Mouse (Mus musculus): ENCODE measurements at regions not wholly inside any gene's neighbourhood (a gene's known extent, or its start where the extent isn't known, plus 50 kb on each side); places are given as distances from the start of the nearest gene placed in this dataset.
"Not testable (repeated sequence)": the region's sequence is repeated elsewhere in the genome, so short reads cannot be mapped to it uniquely, and the experiment has no call there.

DNA sequence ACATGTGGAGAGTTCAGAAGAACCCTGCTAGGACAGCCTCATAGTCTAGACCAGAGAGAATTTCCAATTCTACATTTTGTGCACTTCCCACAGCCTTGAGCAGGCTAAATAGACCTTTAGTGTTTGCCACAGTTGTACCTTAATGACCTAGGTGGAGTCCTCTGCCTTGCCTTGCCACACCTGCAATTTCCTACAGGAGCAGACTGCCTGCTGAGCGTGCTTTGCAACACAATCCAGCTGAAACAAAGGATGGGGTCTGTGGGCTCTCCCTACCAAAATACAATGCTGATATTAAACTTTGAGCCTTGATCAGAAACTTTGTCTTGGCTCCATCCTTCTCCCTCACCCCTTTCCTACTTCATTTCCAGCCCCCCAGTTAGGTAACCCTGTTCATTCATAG lies 326.0 kb upstream of the Snx7 start:
- Histone ChIP-seq H3K27ac (ENCODE audit: low read depth) (no peak overlapping the region), H3K9me3 (ENCODE audit: low read length) (no peaks in the 10 kb centered on the region), H3K27me3 (ENCODE audit: insufficient read depth, low read length) (no peaks in the 10 kb centered on the region), H3K4me2 (ENCODE audit: low read depth, low read length) (no peak overlapping the region), H3K4me1 (ENCODE audit: insufficient read depth) (no peaks in the 10 kb centered on the region), H3K9ac (replicated peaks) (no peak overlapping the region), H3K4me3 (ENCODE audit: low read depth, low read length) (no peak overlapping the region), H3K36me3 (replicated peaks; ENCODE audit: insufficient read depth, low read length) (no peaks in the 10 kb centered on the region)
- ATAC-seq = no peak
- 67% methylated on average over 1 of the region's 1 CpGs for whole genome bisulfite sequencing (ENCODE audit: insufficient replicate concordance)
- TF ChIP-seq CTCF (IDR thresholded peaks at IDR 0.05; ENCODE audit: low read depth) (no peak), EP300 (IDR thresholded peaks at IDR 0.05; ENCODE audit: low read depth) (no peak)
- DNase-seq = no peak

DNA sequence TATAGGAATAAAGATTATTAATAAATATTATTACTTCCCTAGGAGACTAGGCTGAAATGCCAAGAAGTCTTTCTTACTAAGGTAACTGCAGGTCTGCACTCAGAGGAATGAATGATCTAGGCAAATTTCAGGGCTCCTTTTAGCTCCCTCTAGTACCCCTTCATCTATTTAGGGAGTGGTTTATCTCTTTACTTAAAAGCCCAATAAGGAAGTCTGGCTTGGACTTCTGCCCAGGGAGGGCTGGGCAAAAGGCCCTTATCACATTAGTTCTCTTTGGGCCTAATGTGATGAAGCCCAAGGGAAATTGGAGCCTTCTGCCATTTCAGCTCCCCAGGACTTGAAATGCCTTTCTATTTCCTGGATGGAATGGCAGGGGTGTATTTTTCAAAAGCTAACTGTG lies 320.6 kb upstream of the Snx7 start:
- Histone ChIP-seq H3K27ac (ENCODE audit: low read depth) (no peak overlapping the region), H3K4me3 (ENCODE audit: low read depth, low read length) (no peak overlapping the region), H3K9me3 (ENCODE audit: low read length) (no peaks in the 10 kb centered on the region), H3K4me2 (ENCODE audit: low read depth, low read length) (no peak overlapping the region), H3K4me1 (ENCODE audit: insufficient read depth) (no peaks in the 10 kb centered on the region), H3K36me3 (replicated peaks; ENCODE audit: insufficient read depth, low read length) (no peaks in the 10 kb centered on the region), H3K9ac (replicated peaks) (no peak overlapping the region), H3K27me3 (ENCODE audit: insufficient read depth, low read length) (no peaks in the 10 kb centered on the region)
- ATAC-seq (no peak), DNase-seq (no peak)
- TF ChIP-seq EP300 (IDR thresholded peaks at IDR 0.05; ENCODE audit: low read depth) (no peak), CTCF (IDR thresholded peaks at IDR 0.05; ENCODE audit: low read depth) (no peak)

DNA sequence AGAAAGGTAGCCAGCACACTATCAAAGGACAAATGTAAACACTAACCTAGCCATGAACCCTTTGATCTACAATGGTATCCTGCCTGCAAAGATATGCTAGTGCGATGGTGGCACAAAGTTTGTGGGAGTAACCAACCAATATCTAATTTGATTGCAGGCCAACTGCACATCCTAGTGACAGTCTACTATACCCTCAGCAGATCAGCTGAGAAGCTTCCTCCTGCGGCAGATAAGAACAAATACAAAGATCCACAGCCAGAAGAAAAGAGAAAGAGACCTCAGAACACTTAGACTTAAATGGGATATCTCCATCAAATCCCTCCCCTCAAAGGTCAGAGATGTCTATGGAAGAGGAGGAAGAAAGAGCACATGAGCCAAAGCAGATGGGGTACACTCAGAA lies 308.7 kb upstream of the Snx7 start:
- no peak for DNase-seq
- no peaks in the 10 kb centered on the region for H3K27me3 ChIP-seq (ENCODE audit: insufficient read depth, low read length)
- no peaks in the 10 kb centered on the region for H3K4me1 ChIP-seq (ENCODE audit: insufficient read depth)
- WGBS (ENCODE audit: insufficient replicate concordance) = 70% methylated on average over 2 of the region's 2 CpGs
- no peak for ATAC-seq
- H3K9ac ChIP-seq (replicated peaks) = no peak overlapping the region
- H3K36me3 ChIP-seq (replicated peaks; ENCODE audit: insufficient read depth, low read length) = no peaks in the 10 kb centered on the region
- no peak overlapping the region for H3K27ac ChIP-seq (ENCODE audit: low read depth)
- no peak overlapping the region for H3K4me3 ChIP-seq (ENCODE audit: low read depth, low read length)
- H3K4me2 ChIP-seq (ENCODE audit: low read depth, low read length) = no peak overlapping the region
- no peak for TF ChIP-seq EP300 (IDR thresholded peaks at IDR 0.05; ENCODE audit: low read depth)
- no peak for TF ChIP-seq CTCF (IDR thresholded peaks at IDR 0.05; ENCODE audit: low read depth)
- H3K9me3 ChIP-seq (ENCODE audit: low read length) = no peaks in the 10 kb centered on the region

DNA sequence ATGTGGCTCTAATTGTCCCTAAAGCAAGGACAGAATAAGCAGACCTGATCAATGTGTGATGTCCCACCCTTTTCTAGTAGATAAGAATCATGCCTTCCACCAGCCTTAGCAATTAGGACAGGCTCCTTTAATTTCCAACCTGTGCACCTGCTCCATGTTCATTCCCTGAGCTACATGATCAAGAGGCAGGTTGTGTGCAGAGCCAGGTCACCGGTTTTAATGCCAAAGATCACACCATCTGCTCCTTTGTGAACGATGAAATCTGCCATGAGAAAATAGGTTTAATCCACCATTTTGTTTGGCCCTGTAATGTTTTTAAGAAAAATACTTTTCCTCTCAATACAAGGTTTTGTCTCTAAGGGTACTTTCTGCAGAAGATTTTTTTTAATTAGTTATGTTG lies 294.2 kb upstream of the Snx7 start:
- no peaks in the 10 kb centered on the region for H3K9me3 ChIP-seq (ENCODE audit: low read length)
- TF ChIP-seq CTCF (IDR thresholded peaks at IDR 0.05; ENCODE audit: low read depth) (no peak), EP300 (IDR thresholded peaks at IDR 0.05; ENCODE audit: low read depth) (no peak)
- H3K4me1 ChIP-seq (ENCODE audit: insufficient read depth) = no peaks in the 10 kb centered on the region
- H3K9ac ChIP-seq (replicated peaks) = no peak overlapping the region
- no peak overlapping the region for H3K4me2 ChIP-seq (ENCODE audit: low read depth, low read length)
- WGBS (ENCODE audit: insufficient replicate concordance) = 74% methylated on average over 2 of the region's 2 CpGs
- no peaks in the 10 kb centered on the region for H3K27me3 ChIP-seq (ENCODE audit: insufficient read depth, low read length)
- H3K4me3 ChIP-seq (ENCODE audit: low read depth, low read length) = no peak overlapping the region
- no peaks in the 10 kb centered on the region for H3K36me3 ChIP-seq (replicated peaks; ENCODE audit: insufficient read depth, low read length)
- no peak for DNase-seq
- no peak for ATAC-seq
- H3K27ac ChIP-seq (ENCODE audit: low read depth) = no peak overlapping the region

GRCm38 (mm10) chr3:118144788-118145187 lies 276.1 kb upstream of the Snx7 start:
- H3K4me1 ChIP-seq (ENCODE audit: insufficient read depth) = no peaks in the 10 kb centered on the region
- no peak overlapping the region for H3K27ac ChIP-seq (ENCODE audit: low read depth)
- no peak overlapping the region for H3K9ac ChIP-seq (replicated peaks)
- no peaks in the 10 kb centered on the region for H3K36me3 ChIP-seq (replicated peaks; ENCODE audit: insufficient read depth, low read length)
- WGBS (ENCODE audit: insufficient replicate concordance) = 72% methylated on average over 1 of the region's 1 CpGs
- no peaks in the 10 kb centered on the region for H3K27me3 ChIP-seq (ENCODE audit: insufficient read depth, low read length)
- DNase-seq = no peak
- no peak overlapping the region for H3K4me3 ChIP-seq (ENCODE audit: low read depth, low read length)
- no peak for TF ChIP-seq EP300 (IDR thresholded peaks at IDR 0.05; ENCODE audit: low read depth)
- no peak for TF ChIP-seq CTCF (IDR thresholded peaks at IDR 0.05; ENCODE audit: low read depth)
- no peak for ATAC-seq
- H3K4me2 ChIP-seq (ENCODE audit: low read depth, low read length) = no peak overlapping the region
- H3K9me3 ChIP-seq (ENCODE audit: low read length) = no peaks in the 10 kb centered on the region

GRCm38 (mm10) chr3:118141731-118142130 lies 273.0 kb upstream of the Snx7 start:
- Histone ChIP-seq H3K36me3 (replicated peaks; ENCODE audit: insufficient read depth, low read length) (no peaks in the 10 kb centered on the region), H3K27ac (ENCODE audit: low read depth) (no peak overlapping the region), H3K9ac (replicated peaks) (no peak overlapping the region), H3K9me3 (ENCODE audit: low read length) (no peaks in the 10 kb centered on the region), H3K4me2 (ENCODE audit: low read depth, low read length) (no peak overlapping the region), H3K4me1 (ENCODE audit: insufficient read depth) (no peaks in the 10 kb centered on the region), H3K27me3 (ENCODE audit: insufficient read depth, low read length) (no peaks in the 10 kb centered on the region), H3K4me3 (ENCODE audit: low read depth, low read length) (no peak overlapping the region)
- ATAC-seq (no peak), DNase-seq (no peak)
- 80% methylated on average over 8 of the region's 8 CpGs for WGBS (ENCODE audit: insufficient replicate concordance)
- TF ChIP-seq EP300 (IDR thresholded peaks at IDR 0.05; ENCODE audit: low read depth) (no peak), CTCF (IDR thresholded peaks at IDR 0.05; ENCODE audit: low read depth) (no peak)

- no peak overlapping the region for H3K27ac ChIP-seq (ENCODE audit: low read depth)
- H3K9ac ChIP-seq (replicated peaks) = no peak overlapping the region
- no peak for ATAC-seq
- no peaks in the 10 kb centered on the region for H3K36me3 ChIP-seq (replicated peaks; ENCODE audit: insufficient read depth, low read length)
- no peak overlapping the region for H3K4me3 ChIP-seq (ENCODE audit: low read depth, low read length)
- no peaks in the 10 kb centered on the region for H3K4me1 ChIP-seq (ENCODE audit: insufficient read depth)
- TF ChIP-seq CTCF (IDR thresholded peaks at IDR 0.05; ENCODE audit: low read depth) = no peak
- TF ChIP-seq EP300 (IDR thresholded peaks at IDR 0.05; ENCODE audit: low read depth) = no peak
- no peaks in the 10 kb centered on the region for H3K27me3 ChIP-seq (ENCODE audit: insufficient read depth, low read length)
- H3K9me3 ChIP-seq (ENCODE audit: low read length) = no peaks in the 10 kb centered on the region
- DNase-seq = no peak
- WGBS (ENCODE audit: insufficient replicate concordance) = 73% methylated on average over 2 of the region's 2 CpGs
- no peak overlapping the region for H3K4me2 ChIP-seq (ENCODE audit: low read depth, low read length)
Measured at GRCm38 (mm10) chr3:118140108-118140507, 271.4 kb upstream of the Snx7 start.

DNA sequence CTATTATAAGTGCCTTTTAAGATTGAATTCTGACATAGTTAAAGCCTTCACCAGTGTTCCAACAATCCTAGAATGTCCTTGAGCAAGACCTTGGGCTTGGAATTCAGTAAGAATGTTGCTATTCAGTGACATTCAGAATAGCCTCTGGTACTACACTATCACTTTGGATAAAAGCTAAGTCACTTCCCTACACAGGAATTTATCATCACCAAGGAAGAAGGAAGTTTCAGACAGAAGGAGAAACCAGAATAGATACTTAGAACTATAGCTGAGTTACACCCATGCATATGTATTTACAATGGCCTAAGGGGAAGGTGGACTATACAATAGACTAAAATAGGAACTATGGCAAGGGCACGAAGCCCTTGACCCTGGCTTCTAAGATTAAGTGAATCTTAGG lies 259.6 kb upstream of the Snx7 start:
- H3K27ac ChIP-seq (ENCODE audit: low read depth); H3K27me3 ChIP-seq (ENCODE audit: insufficient read depth, low read length); DNase-seq; H3K36me3 ChIP-seq (replicated peaks; ENCODE audit: insufficient read depth, low read length); H3K9me3 ChIP-seq (ENCODE audit: low read length); ATAC-seq; H3K4me1 ChIP-seq (ENCODE audit: insufficient read depth); H3K4me3 ChIP-seq (ENCODE audit: low read depth, low read length); H3K9ac ChIP-seq (replicated peaks); H3K4me2 ChIP-seq (ENCODE audit: low read depth, low read length): not testable (repeated sequence)
- WGBS (ENCODE audit: insufficient replicate concordance) = 100% methylated on average over 1 of the region's 1 CpGs
